Mouse (Mus musculus): Measurements from ENCODE around the gene Sctr. TPM values are rescaled to one million over a fixed set of nuclear protein-coding genes. Genes with fewer than 3 reads are reported as not detected.

Gene Sctr
- polyA plus RNA-seq, 1 experiment from 2014 or later: 0.26 TPM

GRCm38 (mm10) chr1:120033469-120033854 is 26.8 kb downstream of the Sctr start:
- ATAC-seq (ENCODE audit: insufficient number of reproducible peaks, low FRiP score, low TSS enrichment, low read depth): no peak
- H3K9me3 ChIP-seq: no peaks in the 10 kb centered on the region
- no peak overlapping the region for H3K27ac ChIP-seq
- H3K9ac ChIP-seq: no peak overlapping the region
- no peak overlapping the region for H3K4me2 ChIP-seq
- H3K4me1 ChIP-seq: 0 out of 2 replicates have a peak, but pooled peaks cover 5% of the 10 kb centered on the region
- 71% methylated on average over 2 of the region's 2 CpGs for WGBS
- no peaks in the 10 kb centered on the region for H3K36me3 ChIP-seq
- H3K27me3 ChIP-seq: no peaks in the 10 kb centered on the region
- no peak overlapping the region for H3K4me3 ChIP-seq

- no peak for ATAC-seq (ENCODE audit: insufficient number of reproducible peaks, low FRiP score, low TSS enrichment, low read depth)
- no peak overlapping the region for H3K4me3 ChIP-seq
- WGBS: 63% methylated on average over 1 of the region's 1 CpGs
Measured at GRCm38 (mm10) chr1:120034793-120035192, 28.1 kb downstream of the Sctr start.

GRCm38 (mm10) chr1:120035456-120036034 is 28.9 kb downstream of the Sctr start:
- Histone ChIP-seq H3K27me3 (no peaks in the 10 kb centered on the region), H3K9ac (no peak overlapping the region), H3K36me3 (no peaks in the 10 kb centered on the region), H3K9me3 (no peaks in the 10 kb centered on the region), H3K4me1 (0 out of 2 replicates have a peak, but pooled peaks cover 5% of the 10 kb centered on the region), H3K4me2 (no peak overlapping the region), H3K4me3 (no peak overlapping the region), H3K27ac (no peak overlapping the region)
- ATAC-seq (ENCODE audit: insufficient number of reproducible peaks, low FRiP score, low TSS enrichment, low read depth): no peak
- 72% methylated on average over 7 of the region's 7 CpGs for WGBS

More at GRCm38 (mm10) chr1:120034793-120035192, 28.1 kb downstream of the Sctr start:
- Histone ChIP-seq H3K4me1 (0 out of 2 replicates have a peak, but pooled peaks cover 5% of the 10 kb centered on the region), H3K36me3 (no peaks in the 10 kb centered on the region), H3K9me3 (no peaks in the 10 kb centered on the region), H3K4me2 (no peak overlapping the region), H3K27me3 (no peaks in the 10 kb centered on the region), H3K9ac (no peak overlapping the region), H3K27ac (no peak overlapping the region)

- no peak overlapping the region for H3K27ac ChIP-seq
- no peak overlapping the region for H3K4me3 ChIP-seq
- no peaks in the 10 kb centered on the region for H3K9me3 ChIP-seq
- ATAC-seq (ENCODE audit: insufficient number of reproducible peaks, low FRiP score, low TSS enrichment, low read depth): no peak
- 0 out of 2 replicates have a peak, but pooled peaks cover 5% of the 10 kb centered on the region for H3K4me1 ChIP-seq
- WGBS: 69% methylated on average over 9 of the region's 9 CpGs
- H3K36me3 ChIP-seq: no peaks in the 10 kb centered on the region
- no peak overlapping the region for H3K4me2 ChIP-seq
- H3K9ac ChIP-seq: no peak overlapping the region
- H3K27me3 ChIP-seq: no peaks in the 10 kb centered on the region
Measured at GRCm38 (mm10) chr1:120037021-120037683, 30.5 kb downstream of the Sctr start.

GRCm38 (mm10) chr1:120038594-120038993 is 31.9 kb downstream of the Sctr start:
- H3K4me2 ChIP-seq: no peak overlapping the region
- H3K9me3 ChIP-seq: no peaks in the 10 kb centered on the region
- H3K9ac ChIP-seq: no peak overlapping the region
- no peak for ATAC-seq (ENCODE audit: insufficient number of reproducible peaks, low FRiP score, low TSS enrichment, low read depth)
- WGBS: 80% methylated on average over 9 of the region's 9 CpGs
- H3K4me3 ChIP-seq: no peak overlapping the region
- no peaks in the 10 kb centered on the region for H3K27me3 ChIP-seq
- H3K36me3 ChIP-seq: no peaks in the 10 kb centered on the region
- no peaks in the 10 kb centered on the region for H3K4me1 ChIP-seq
- no peak overlapping the region for H3K27ac ChIP-seq

- Histone ChIP-seq H3K9ac (no peak overlapping the region), H3K4me3 (no peak overlapping the region), H3K36me3 (no peaks in the 10 kb centered on the region), H3K27ac (no peak overlapping the region), H3K4me1 (no peaks in the 10 kb centered on the region), H3K27me3 (no peaks in the 10 kb centered on the region), H3K4me2 (no peak overlapping the region), H3K9me3 (no peaks in the 10 kb centered on the region)
- no peak for ATAC-seq (ENCODE audit: insufficient number of reproducible peaks, low FRiP score, low TSS enrichment, low read depth)
- WGBS: 82% methylated on average over 8 of the region's 8 CpGs
Measured at GRCm38 (mm10) chr1:120042421-120042820, 35.7 kb downstream of the Sctr start.

- WGBS: 77% methylated on average over 16 of the region's 16 CpGs
Measured at GRCm38 (mm10) chr1:120044584-120044983, 37.9 kb downstream of the Sctr start.

GRCm38 (mm10) chr1:120047325-120047724 is 40.6 kb downstream of the Sctr start:
- no peak overlapping the region for H3K27ac ChIP-seq
- no peak overlapping the region for H3K4me3 ChIP-seq
- H3K9me3 ChIP-seq: no peaks in the 10 kb centered on the region
- no peak for ATAC-seq (ENCODE audit: insufficient number of reproducible peaks, low FRiP score, low TSS enrichment, low read depth)
- no peak overlapping the region for H3K9ac ChIP-seq
- H3K4me1 ChIP-seq: no peaks in the 10 kb centered on the region
- no peaks in the 10 kb centered on the region for H3K36me3 ChIP-seq
- H3K27me3 ChIP-seq: no peaks in the 10 kb centered on the region
- no peak overlapping the region for H3K4me2 ChIP-seq

More at GRCm38 (mm10) chr1:120044584-120044983, 37.9 kb downstream of the Sctr start:
- no peaks in the 10 kb centered on the region for H3K9me3 ChIP-seq
- no peaks in the 10 kb centered on the region for H3K27me3 ChIP-seq
- no peaks in the 10 kb centered on the region for H3K36me3 ChIP-seq
- H3K4me1 ChIP-seq: no peaks in the 10 kb centered on the region
- no peak overlapping the region for H3K9ac ChIP-seq
- no peak overlapping the region for H3K27ac ChIP-seq
- H3K4me2 ChIP-seq: no peak overlapping the region
- no peak for ATAC-seq (ENCODE audit: insufficient number of reproducible peaks, low FRiP score, low TSS enrichment, low read depth)
- no peak overlapping the region for H3K4me3 ChIP-seq

GRCm38 (mm10) chr1:120051070-120051469 is 44.4 kb downstream of the Sctr start:
- Histone ChIP-seq H3K36me3 (no peaks in the 10 kb centered on the region), H3K9me3 (no peaks in the 10 kb centered on the region), H3K27me3 (no peaks in the 10 kb centered on the region), H3K4me1 (no peaks in the 10 kb centered on the region), H3K4me3 (no peak overlapping the region), H3K9ac (no peak overlapping the region), H3K4me2 (no peak overlapping the region), H3K27ac (no peak overlapping the region)
- 56% methylated on average over 1 of the region's 1 CpGs for WGBS
- no peak for ATAC-seq (ENCODE audit: insufficient number of reproducible peaks, low FRiP score, low TSS enrichment, low read depth)

GRCm38 (mm10) chr1:120054997-120055396 is 48.3 kb downstream of the Sctr start:
- Histone ChIP-seq H3K4me3 (no peak overlapping the region), H3K9me3 (no peaks in the 10 kb centered on the region), H3K36me3 (no peaks in the 10 kb centered on the region), H3K4me1 (peaks cover 3% of the 10 kb centered on the region; the same call in 1 of the 2 replicates), H3K27ac (no peak overlapping the region), H3K4me2 (no peak overlapping the region), H3K27me3 (no peaks in the 10 kb centered on the region), H3K9ac (no peak overlapping the region)
- no peak for ATAC-seq (ENCODE audit: insufficient number of reproducible peaks, low FRiP score, low TSS enrichment, low read depth)
- WGBS: 84% methylated on average over 6 of the region's 6 CpGs

GRCm38 (mm10) chr1:120055475-120055874 is 48.8 kb downstream of the Sctr start:
- Histone ChIP-seq H3K27me3 (no peaks in the 10 kb centered on the region), H3K4me3 (no peak overlapping the region), H3K4me1 (peaks cover 3% of the 10 kb centered on the region; the same call in 1 of the 2 replicates), H3K27ac (no peak overlapping the region), H3K9me3 (no peaks in the 10 kb centered on the region), H3K36me3 (no peaks in the 10 kb centered on the region), H3K4me2 (no peak overlapping the region), H3K9ac (no peak overlapping the region)
- ATAC-seq (ENCODE audit: insufficient number of reproducible peaks, low FRiP score, low TSS enrichment, low read depth): 0 out of 2 replicates have a peak, but pooled peaks have one; percentile 50
- WGBS: 72% methylated on average over 6 of the region's 6 CpGs

- no peaks in the 10 kb centered on the region for H3K9me3 ChIP-seq
- H3K36me3 ChIP-seq: no peaks in the 10 kb centered on the region
- H3K27me3 ChIP-seq: no peaks in the 10 kb centered on the region
- no peak overlapping the region for H3K4me3 ChIP-seq
- WGBS: 70% methylated on average over 7 of the region's 7 CpGs
- H3K4me2 ChIP-seq: no peak overlapping the region
- H3K27ac ChIP-seq: no peak overlapping the region
- ATAC-seq (ENCODE audit: insufficient number of reproducible peaks, low FRiP score, low TSS enrichment, low read depth): no peak
- peaks cover 3% of the 10 kb centered on the region; the same call in 1 of the 2 replicates for H3K4me1 ChIP-seq
- H3K9ac ChIP-seq: no peak overlapping the region
Measured at GRCm38 (mm10) chr1:120056236-120056635, 49.5 kb downstream of the Sctr start.

All from limb, embryonic 15.5 days (tissue).